Mouse (Mus musculus): ENCODE measurements around the gene Abcc1.
A peak's percentile ranks its signal among the peaks of the same experiment; 100 is the strongest.

Gene Abcc1

GRCm38 (mm10) chr16:14444059-14444855, 82.9 kb downstream of the Abcc1 start:
- no peak for DNase-seq

GRCm38 (mm10) chr16:14445197-14445596, 83.8 kb downstream of the Abcc1 start:
- peak; percentile 42 to 46 for DNase-seq

- no peak for DNase-seq
Measured at GRCm38 (mm10) chr16:14447366-14447765, 86.0 kb downstream of the Abcc1 start.

DNA sequence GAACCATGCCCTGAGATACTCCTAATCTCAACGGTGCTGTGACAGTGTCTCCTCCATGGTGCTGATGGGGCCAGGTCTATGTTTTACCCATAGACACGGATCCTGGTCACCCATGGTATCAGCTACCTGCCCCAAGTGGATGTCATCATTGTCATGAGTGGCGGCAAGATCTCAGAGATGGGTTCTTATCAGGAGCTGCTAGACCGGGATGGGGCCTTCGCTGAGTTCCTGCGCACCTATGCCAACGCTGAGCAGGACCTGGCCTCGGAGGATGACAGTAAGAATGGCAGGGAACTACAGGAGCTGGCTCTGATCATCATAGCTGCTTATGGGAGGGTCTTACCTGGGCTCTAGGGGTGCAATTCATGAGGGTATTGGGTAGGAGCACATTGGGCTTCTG, 86.9 kb downstream of the Abcc1 start:
- DNase-seq = no peak

- DNase-seq = no peak
Measured at GRCm38 (mm10) chr16:14449861-14450260, 88.5 kb downstream of the Abcc1 start.

DNA sequence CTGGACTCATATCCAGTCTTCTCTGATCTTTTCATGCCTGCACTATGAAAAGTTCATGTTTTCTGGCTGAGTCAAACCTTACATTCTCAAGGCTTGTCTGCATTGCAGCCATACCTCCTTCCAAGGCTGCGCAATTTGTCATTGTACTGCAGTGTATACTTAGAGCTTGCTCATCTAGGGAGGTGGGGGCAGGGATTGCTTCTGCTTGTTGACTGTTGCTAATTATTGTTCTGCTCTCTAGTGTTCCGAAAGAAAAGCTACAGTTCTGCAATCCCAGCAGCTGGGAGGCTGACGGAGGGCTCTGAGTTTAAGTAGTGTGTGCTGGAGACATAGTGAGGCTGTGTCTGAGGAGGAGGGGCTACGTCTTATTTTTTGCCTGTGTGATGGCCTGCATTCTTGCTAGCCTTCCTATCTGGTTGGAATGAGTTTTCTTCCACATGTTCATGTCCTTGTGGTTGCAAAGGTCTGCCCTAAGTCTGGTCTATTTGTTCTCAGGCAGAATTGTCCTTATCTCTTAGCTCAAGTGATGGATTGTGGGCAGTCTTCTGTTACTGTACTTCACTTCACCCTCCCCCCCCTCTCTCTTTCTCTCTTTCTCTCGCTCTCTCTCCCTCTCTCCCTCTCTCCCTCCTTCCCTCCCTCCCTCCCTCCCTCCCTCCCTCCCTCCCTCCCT, 90.2 kb downstream of the Abcc1 start:
- no peak for DNase-seq

DNA sequence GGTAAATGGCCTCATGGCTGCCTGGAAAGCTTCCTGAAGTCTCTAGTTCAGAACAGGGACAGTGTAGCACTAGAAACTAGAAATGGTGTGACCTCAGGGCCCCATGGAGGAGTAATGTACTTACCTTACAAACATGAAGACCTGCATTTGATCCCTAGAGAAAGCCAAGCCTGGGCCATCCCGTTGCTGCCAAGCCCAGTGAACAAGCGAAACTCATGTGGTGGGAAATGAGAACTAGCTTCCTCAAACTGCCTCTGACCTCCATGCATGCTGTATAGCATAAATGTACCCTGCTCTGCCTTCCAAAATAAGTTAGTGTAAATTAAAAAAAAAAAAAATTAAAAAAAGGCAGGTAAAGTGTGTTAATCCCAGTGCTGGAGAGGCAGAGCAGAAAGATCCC, 101.2 kb downstream of the Abcc1 start:
- DNase-seq = no peak

- DNase-seq = no peak
Measured at GRCm38 (mm10) chr16:14465016-14465415, 103.7 kb downstream of the Abcc1 start.

DNA sequence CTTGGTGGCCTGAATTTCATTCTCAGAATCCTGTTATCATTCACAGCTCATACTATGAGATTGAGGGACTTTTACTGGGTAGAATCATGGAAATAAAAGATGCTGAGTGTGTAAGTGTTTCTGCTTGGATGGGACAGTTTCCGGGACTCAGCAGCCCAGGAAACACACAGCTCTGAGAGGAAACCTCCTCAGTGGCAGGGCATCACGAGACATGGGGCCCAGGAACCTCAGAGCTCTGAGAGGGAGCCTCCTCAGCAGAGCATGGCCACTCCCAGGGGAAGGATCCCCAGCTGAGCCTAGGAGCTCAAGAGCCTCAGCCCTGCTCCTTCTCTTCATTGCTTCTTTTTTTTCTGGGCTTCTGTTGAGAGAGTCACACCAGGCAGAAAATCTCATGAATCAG, 107.0 kb downstream of the Abcc1 start:
- DNase-seq = no peak

GRCm38 (mm10) chr16:14468841-14469240, 107.5 kb downstream of the Abcc1 start:
- DNase-seq = no peak

GRCm38 (mm10) chr16:14472171-14472570, 110.8 kb downstream of the Abcc1 start:
- DNase-seq = no peak

DNA sequence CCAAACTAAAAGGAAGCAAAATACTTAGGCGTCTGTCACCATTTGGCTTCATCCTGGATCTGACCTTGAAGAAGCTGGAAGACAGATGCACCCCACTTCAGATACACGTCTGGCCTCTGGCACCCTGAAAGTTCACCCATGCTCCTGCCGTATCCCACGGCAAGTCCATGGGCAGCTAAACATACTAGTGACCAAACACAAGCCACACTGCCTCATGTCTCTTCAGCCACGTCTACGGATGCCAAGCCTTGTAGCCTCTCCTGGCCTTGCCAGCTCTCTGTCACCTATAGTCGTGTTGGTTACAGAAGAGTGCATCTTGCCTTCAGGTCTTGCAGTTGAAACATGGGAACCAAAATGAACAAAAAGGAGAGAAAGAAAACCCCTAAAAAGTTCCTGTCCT, 112.3 kb downstream of the Abcc1 start:
- no peak for DNase-seq

DNA sequence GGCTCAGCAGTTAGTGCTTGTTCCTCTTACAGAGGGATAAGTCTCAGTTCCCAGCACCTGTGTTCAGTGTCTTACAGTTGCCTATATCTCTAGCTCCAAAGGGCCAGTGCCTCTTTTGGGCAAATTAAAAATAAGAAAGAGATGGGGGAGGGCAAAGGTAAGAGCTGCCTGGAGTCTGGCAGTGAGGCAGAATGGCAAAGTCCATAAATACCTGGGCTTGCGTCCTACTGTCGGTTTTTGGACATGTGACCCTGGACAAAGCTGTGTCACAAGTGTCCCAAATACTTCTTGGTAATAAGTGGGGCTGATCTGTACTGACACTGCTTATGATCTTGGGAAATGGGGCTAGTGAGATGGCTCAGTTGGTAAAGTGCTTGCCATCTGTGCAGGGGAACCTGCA, 113.6 kb downstream of the Abcc1 start:
- no peak for DNase-seq

- no peak for DNase-seq
Measured at GRCm38 (mm10) chr16:14476056-14476455, 114.7 kb downstream of the Abcc1 start.

DNA sequence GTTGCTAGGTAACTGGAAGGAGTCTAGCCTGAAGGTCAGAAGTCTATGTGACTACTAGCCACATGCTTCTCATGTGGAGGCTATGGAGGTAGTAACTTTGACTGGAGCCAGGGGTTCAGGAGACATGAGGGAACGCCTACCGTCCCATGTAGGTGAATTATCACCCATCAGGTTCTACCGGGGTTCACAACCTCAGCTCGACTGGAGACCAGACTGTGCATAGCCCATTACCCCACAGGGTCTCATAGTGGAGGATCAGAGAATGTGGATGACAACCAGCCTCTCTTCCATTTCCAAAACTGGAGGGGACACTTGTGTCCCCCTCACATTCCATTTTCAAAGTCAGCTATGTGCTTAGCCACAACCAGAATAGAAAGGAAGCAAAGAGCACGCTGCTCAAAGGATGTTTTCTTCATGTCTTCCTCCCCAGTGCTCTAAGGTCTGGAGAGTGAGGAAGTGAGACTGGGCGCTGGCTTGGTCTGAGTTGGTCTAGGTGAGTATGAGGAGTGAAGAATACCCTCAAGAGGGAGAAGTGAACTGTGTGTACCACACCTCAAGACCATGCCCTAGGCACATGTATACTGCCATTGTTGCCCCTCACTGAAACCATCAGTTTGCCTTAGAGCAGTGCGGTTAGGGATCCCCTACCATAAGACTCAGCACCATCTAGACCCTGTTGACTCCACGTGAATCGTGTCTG, 115.5 kb downstream of the Abcc1 start:
- DNase-seq = no peak

GRCm38 (mm10) chr16:14477510-14478300, 116.3 kb downstream of the Abcc1 start:
- no peak for DNase-seq

GRCm38 (mm10) chr16:14479641-14480040, 118.3 kb downstream of the Abcc1 start:
- DNase-seq = no peak

DNA sequence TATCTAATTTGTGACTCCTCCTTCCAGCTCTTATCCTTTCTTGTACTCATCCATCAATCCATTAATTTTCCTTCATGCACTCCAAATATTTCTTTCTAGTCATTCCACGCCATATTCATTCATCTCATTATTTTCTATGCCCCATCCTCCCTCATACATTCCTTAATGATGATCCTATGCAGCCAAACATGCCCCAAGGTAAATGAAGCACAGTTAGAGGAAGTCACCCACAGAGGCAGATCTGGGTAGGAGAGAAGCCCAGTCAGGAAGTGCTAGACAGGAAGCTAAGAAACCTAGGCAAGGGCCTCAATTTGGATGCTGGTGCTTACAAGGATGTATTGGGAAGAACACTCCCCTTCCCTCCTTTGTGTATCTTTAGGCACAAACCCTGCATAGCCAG, 121.9 kb downstream of the Abcc1 start:
- no peak for DNase-seq

DNA sequence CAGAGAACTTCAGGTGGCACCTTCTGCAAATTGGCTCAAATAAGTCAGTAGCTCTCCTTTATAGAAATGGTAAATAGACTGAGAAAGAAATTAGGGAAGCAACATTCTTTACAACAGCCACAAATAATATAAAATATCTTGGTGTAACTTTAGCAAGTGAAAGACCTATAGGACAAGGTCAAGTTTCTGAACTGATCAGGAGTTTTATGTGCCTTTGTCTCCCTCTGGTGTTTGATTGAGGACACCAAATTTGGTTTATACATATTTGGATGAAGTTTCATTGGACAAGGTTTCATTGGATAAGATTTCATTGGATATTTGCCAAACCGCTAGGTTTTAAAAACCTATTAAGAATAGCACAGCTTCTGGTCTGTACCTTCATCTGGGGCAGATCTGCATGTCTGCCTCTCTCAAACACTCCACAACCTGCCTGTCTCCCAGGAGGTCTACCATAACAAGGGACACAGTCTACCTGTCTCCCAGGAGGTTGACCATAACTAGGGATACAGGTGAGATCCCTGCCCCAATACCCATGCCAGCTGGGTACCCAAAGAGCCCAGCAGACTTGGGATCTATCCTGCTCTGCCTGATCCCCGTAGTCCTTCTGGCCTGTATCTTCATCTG, 132.2 kb downstream of the Abcc1 start:
- DNase-seq = no peak

DNA sequence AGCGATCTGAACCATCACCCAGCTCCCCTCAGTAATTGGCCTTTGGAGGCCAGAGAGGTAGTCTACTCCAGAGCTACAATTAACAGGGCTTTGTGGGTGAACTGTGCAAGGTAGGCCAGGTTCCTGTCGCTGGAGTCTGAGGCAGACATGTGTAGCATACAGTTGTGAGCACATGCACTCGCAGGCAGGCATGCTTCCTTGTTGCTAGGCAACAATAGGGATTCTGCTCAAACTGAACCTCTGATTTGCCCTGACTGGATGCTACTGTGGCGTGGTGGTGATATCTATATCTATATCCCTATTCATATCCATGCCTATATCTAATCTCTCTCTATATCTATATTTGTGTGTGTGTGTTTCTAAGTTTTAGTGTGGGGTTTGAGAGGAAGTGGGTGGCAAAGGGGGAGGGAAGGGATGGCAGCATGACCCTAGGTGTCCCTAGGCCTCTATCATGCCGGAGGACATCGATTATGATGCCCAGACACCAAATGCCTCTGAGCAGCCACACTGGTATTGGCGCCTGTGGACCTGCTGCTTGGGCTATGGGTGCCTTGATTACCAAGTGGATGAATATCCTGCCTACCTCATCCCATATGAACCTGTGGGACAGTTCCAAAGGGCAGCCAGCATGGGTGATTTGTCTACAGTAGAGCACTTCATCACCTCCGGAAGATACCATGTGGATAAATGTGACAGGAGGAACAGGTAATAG, 140.4 kb downstream of the Abcc1 start:
- no peak for DNase-seq

DNA sequence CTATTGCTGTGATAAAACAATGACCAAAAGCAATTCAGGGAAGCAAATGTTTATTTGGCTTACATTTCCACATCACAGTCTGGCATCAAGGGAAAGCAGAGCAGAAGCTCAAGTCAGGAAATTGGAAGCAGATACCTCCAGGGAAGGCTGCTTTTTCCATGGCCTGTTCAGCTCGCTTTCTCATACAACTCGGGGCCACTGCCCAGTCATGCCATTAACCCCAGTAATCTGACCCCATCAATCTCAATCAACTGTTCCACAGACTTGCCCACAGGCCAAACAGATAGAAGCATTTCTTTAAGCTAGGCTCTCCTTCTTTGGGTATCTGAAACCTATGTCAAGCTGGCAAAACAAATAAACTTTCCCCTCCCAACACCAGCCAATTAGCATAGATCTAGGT, 145.1 kb downstream of the Abcc1 start:
- no peak for DNase-seq

All from kidney, postnatal 25 days (tissue).